Mouse (Mus musculus): Measurements from ENCODE around the gene Ercc6. TPM values are rescaled to one million over a fixed set of nuclear protein-coding genes. Genes with fewer than 3 reads are reported as not detected.

Gene Ercc6
- total and polyA plus RNA-seq, 3 experiments, result 1.7 to 31.5 (median 18.8) TPM

GRCm38 (mm10) chr14:32543075-32543474 is 29.8 kb downstream of the Ercc6 start:
- Histone ChIP-seq H3K27me3 (ENCODE audit: insufficient read depth, low read length) (no peaks in the 10 kb centered on the region), H3K4me3 (ENCODE audit: low read depth, low read length) (no peak overlapping the region), H3K9me3 (replicated peaks) (no peaks in the 10 kb centered on the region), H3K36me3 (replicated peaks) (peaks cover 79% of the 10 kb centered on the region), H3K4me1 (ENCODE audit: insufficient read depth, low read depth, low read length) (no peaks in the 10 kb centered on the region)
- DNase-seq (ENCODE audit: low spot score) (no peak), ATAC-seq (ENCODE audit: extremely low read depth, insufficient number of reproducible peaks, low FRiP score, poor library complexity, severe bottlenecking) (no peak)
- TF ChIP-seq GATA1 (IDR thresholded peaks at IDR 0.05; ENCODE audit: borderline replicate concordance, low read length) (no peak), CTCF (IDR thresholded peaks at IDR 0.05; ENCODE audit: low read depth, low read length) (no peak), GATA2 (IDR thresholded peaks at IDR 0.05; ENCODE audit: borderline replicate concordance, low read depth, low read length) (no peak), TAL1 (conservative IDR thresholded peaks at IDR 0.05; ENCODE audit: low read depth, low read length) (no peak), POLR2AphosphoS5 (IDR thresholded peaks at IDR 0.05; ENCODE audit: insufficient replicate concordance, low read depth, low read length) (no peak)

GRCm38 (mm10) chr14:32546676-32547075 is 33.4 kb downstream of the Ercc6 start:
- no peaks in the 10 kb centered on the region for H3K9me3 ChIP-seq (replicated peaks)
- no peaks in the 10 kb centered on the region for H3K27me3 ChIP-seq (ENCODE audit: insufficient read depth, low read length)
- H3K4me3 ChIP-seq (ENCODE audit: low read depth, low read length), result no peak overlapping the region
- TF ChIP-seq CTCF (IDR thresholded peaks at IDR 0.05; ENCODE audit: low read depth, low read length) (no peak), TAL1 (conservative IDR thresholded peaks at IDR 0.05; ENCODE audit: low read depth, low read length) (no peak), POLR2AphosphoS5 (IDR thresholded peaks at IDR 0.05; ENCODE audit: insufficient replicate concordance, low read depth, low read length) (no peak), GATA2 (IDR thresholded peaks at IDR 0.05; ENCODE audit: borderline replicate concordance, low read depth, low read length) (no peak), GATA1 (IDR thresholded peaks at IDR 0.05; ENCODE audit: borderline replicate concordance, low read length) (no peak)
- H3K4me1 ChIP-seq (ENCODE audit: insufficient read depth, low read depth, low read length), result no peaks in the 10 kb centered on the region
- peaks cover 75% of the 10 kb centered on the region for H3K36me3 ChIP-seq (replicated peaks)
- ATAC-seq (ENCODE audit: extremely low read depth, insufficient number of reproducible peaks, low FRiP score, poor library complexity, severe bottlenecking), result no peak
- DNase-seq (ENCODE audit: low spot score), result no peak

DNA sequence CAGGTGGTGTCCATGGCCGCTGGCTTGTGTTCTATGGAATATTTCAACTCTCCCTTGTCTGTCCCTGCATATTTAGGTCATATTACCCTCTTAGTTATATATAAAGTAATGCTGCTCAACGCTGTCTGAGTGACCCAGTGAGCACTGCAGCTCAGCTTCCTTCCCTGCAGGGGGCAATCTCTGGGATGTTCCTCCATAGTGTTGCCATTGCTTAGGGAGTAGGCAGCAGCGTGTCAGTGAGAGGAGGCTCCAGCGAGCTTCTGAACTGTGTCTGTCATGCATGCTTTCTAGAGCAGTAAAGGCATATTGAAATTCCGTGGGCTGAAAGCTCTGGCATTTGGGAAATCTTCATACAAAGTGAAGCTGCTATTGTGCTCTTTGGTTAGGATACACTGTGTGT is 38.5 kb downstream of the Ercc6 start:
- H3K4me1 ChIP-seq (ENCODE audit: insufficient read depth, low read depth, low read length), result peaks cover 16% of the 10 kb centered on the region
- ATAC-seq (ENCODE audit: extremely low read depth, insufficient number of reproducible peaks, low FRiP score, poor library complexity, severe bottlenecking) (no peak), DNase-seq (ENCODE audit: low spot score) (no peak)
- H3K27me3 ChIP-seq (ENCODE audit: insufficient read depth, low read length), result no peaks in the 10 kb centered on the region
- H3K4me3 ChIP-seq (ENCODE audit: low read depth, low read length), result no peak overlapping the region
- peaks cover 78% of the 10 kb centered on the region for H3K36me3 ChIP-seq (replicated peaks)
- no peaks in the 10 kb centered on the region for H3K9me3 ChIP-seq (replicated peaks)
- TF ChIP-seq CTCF (IDR thresholded peaks at IDR 0.05; ENCODE audit: low read depth, low read length), result no peak
- TF ChIP-seq TAL1 (conservative IDR thresholded peaks at IDR 0.05; ENCODE audit: low read depth, low read length), result no peak
- TF ChIP-seq POLR2AphosphoS5 (IDR thresholded peaks at IDR 0.05; ENCODE audit: insufficient replicate concordance, low read depth, low read length), result no peak
- TF ChIP-seq GATA1 (IDR thresholded peaks at IDR 0.05; ENCODE audit: borderline replicate concordance, low read length), result no peak
- no peak for TF ChIP-seq GATA2 (IDR thresholded peaks at IDR 0.05; ENCODE audit: borderline replicate concordance, low read depth, low read length)

DNA sequence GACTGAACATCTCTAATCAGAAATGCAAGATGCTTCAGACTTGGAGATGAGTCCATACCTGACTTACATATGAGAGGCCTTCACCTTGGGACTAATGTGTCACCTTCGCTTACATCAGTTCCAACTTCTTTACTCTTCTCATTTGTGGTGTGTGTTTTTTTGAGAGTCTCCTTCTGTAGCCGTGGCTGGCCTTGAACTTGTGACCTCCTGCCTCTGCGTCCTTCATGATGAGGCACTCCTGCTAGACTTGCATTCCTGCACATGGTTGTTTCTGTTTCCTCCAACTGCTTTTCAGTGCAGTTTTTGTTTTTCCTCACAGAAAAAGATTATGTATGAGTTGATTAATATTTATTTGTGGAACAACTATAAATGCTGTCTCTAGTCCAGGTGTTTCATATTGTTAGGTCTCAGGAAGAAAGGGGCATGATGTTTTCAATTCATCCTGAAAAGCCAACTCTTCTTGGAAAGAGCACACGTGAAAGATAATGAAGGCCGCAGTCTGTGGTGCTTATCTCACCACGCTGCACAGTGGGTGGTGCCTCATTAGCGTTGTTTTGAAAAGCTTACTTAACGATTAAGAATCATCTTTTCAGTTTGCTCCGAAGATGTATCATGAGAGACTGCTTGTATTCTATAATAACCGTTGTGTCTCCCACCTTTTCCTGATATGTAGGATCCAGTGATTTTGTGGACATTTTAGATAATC is 40.0 kb downstream of the Ercc6 start:
- Histone ChIP-seq H3K27me3 (ENCODE audit: insufficient read depth, low read length) (no peaks in the 10 kb centered on the region), H3K9me3 (replicated peaks) (no peaks in the 10 kb centered on the region), H3K4me3 (ENCODE audit: low read depth, low read length) (no peak overlapping the region; the same call in 1 of the 2 replicates), H3K36me3 (replicated peaks) (peaks cover 80% of the 10 kb centered on the region), H3K4me1 (ENCODE audit: insufficient read depth, low read depth, low read length) (peaks cover 16% of the 10 kb centered on the region)
- TF ChIP-seq GATA1 (IDR thresholded peaks at IDR 0.05; ENCODE audit: borderline replicate concordance, low read length), result no peak
- no peak for TF ChIP-seq CTCF (IDR thresholded peaks at IDR 0.05; ENCODE audit: low read depth, low read length)
- TF ChIP-seq POLR2AphosphoS5 (IDR thresholded peaks at IDR 0.05; ENCODE audit: insufficient replicate concordance, low read depth, low read length), result no peak
- no peak for TF ChIP-seq TAL1 (conservative IDR thresholded peaks at IDR 0.05; ENCODE audit: low read depth, low read length)
- TF ChIP-seq GATA2 (IDR thresholded peaks at IDR 0.05; ENCODE audit: borderline replicate concordance, low read depth, low read length), result no peak
- DNase-seq (ENCODE audit: low spot score), result no peak
- ATAC-seq (ENCODE audit: extremely low read depth, insufficient number of reproducible peaks, low FRiP score, poor library complexity, severe bottlenecking), result no peak; the same call in 1 of the 2 replicates

GRCm38 (mm10) chr14:32554860-32555526 is 41.7 kb downstream of the Ercc6 start:
- DNase-seq (ENCODE audit: low spot score) (no peak), ATAC-seq (ENCODE audit: extremely low read depth, insufficient number of reproducible peaks, low FRiP score, poor library complexity, severe bottlenecking) (no peak)
- no peaks in the 10 kb centered on the region for H3K27me3 ChIP-seq (ENCODE audit: insufficient read depth, low read length)
- TF ChIP-seq TAL1 (conservative IDR thresholded peaks at IDR 0.05; ENCODE audit: low read depth, low read length) (no peak), GATA2 (IDR thresholded peaks at IDR 0.05; ENCODE audit: borderline replicate concordance, low read depth, low read length) (no peak), CTCF (IDR thresholded peaks at IDR 0.05; ENCODE audit: low read depth, low read length) (no peak), GATA1 (IDR thresholded peaks at IDR 0.05; ENCODE audit: borderline replicate concordance, low read length) (no peak), POLR2AphosphoS5 (IDR thresholded peaks at IDR 0.05; ENCODE audit: insufficient replicate concordance, low read depth, low read length) (no peak)
- no peaks in the 10 kb centered on the region for H3K9me3 ChIP-seq (replicated peaks)
- H3K36me3 ChIP-seq (replicated peaks), result peaks cover 82% of the 10 kb centered on the region
- no peak overlapping the region for H3K4me3 ChIP-seq (ENCODE audit: low read depth, low read length)
- peaks cover 16% of the 10 kb centered on the region for H3K4me1 ChIP-seq (ENCODE audit: insufficient read depth, low read depth, low read length)

DNA sequence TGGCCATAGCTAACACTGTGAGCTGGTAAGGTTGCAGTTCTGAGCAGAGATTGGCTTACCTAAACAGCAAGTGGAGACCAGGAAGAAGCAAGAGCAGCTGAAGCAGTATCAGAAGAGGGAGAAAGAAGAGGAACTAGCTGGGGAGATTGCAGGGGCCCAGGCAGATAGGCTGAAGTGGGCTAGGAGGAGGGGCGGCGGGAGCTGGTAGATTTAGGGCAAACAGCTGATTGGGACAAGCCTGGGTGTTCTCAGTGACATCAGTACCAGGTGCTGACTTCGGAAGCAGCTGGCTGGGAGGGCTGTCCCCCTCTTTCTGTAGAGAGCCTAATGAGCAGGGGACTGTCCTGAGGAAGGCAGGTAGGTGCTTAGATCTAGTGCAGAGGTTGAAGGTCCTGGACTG is 48.1 kb downstream of the Ercc6 start:
- no peak for TF ChIP-seq GATA2 (IDR thresholded peaks at IDR 0.05; ENCODE audit: borderline replicate concordance, low read depth, low read length)
- H3K9me3 ChIP-seq (replicated peaks), result no peaks in the 10 kb centered on the region
- ATAC-seq (ENCODE audit: extremely low read depth, insufficient number of reproducible peaks, low FRiP score, poor library complexity, severe bottlenecking) (no peak), DNase-seq (ENCODE audit: low spot score) (no peak)
- no peaks in the 10 kb centered on the region for H3K27me3 ChIP-seq (ENCODE audit: insufficient read depth, low read length)
- peaks cover 91% of the 10 kb centered on the region for H3K36me3 ChIP-seq (replicated peaks)
- H3K4me3 ChIP-seq (ENCODE audit: low read depth, low read length), result no peak overlapping the region
- H3K4me1 ChIP-seq (ENCODE audit: insufficient read depth, low read depth, low read length), result peaks cover 3% of the 10 kb centered on the region; the same call in 1 of the 2 replicates

All from G1E (cell line).